Mouse (Mus musculus) kidney, embryonic 15.5 days (tissue): ENCODE measurements at regions not wholly inside any gene's neighbourhood (a gene's known extent, or its start where the extent isn't known, plus 50 kb on each side); places are given as distances from the start of the nearest gene placed in this dataset.
A peak's percentile ranks its signal among the peaks of the same experiment; 100 is the strongest.
"Not testable (repeated sequence)": the region's sequence is repeated elsewhere in the genome, so short reads cannot be mapped to it uniquely, and the experiment has no call there.

Experiments used
- ATAC-seq: fragments of 200-750 bp; cut with Nextera tagmentation; replicated peaks from 2 replicates; pipeline ENCODE4 v1.8.0; 2017; ENCODE audit warnings: moderate TSS enrichment; ENCODE audit not compliant: low FRiP score
- H3K27ac ChIP-seq: fragments of 300-500 bp; sonication (generic); 2 replicates; pipeline ENCODE4 v1.5.1; 2015; ENCODE audit warnings: mild to moderate bottlenecking, inconsistent platforms
- H3K27me3 ChIP-seq: fragments of 300-500 bp; sonication (generic); 2 replicates; pipeline ENCODE4 v1.6.1; 2015; ENCODE audit warnings: inconsistent platforms
- H3K36me3 ChIP-seq: fragments of 300-500 bp; sonication (generic); 2 replicates; pipeline ENCODE4 v1.6.1; 2015; ENCODE audit warnings: inconsistent platforms
- H3K4me1 ChIP-seq: fragments of 300-500 bp; sonication (generic); 2 replicates; pipeline ENCODE4 v1.6.1; 2015; ENCODE audit warnings: inconsistent platforms
- H3K4me2 ChIP-seq: fragments of 300-500 bp; sonication (generic); 2 replicates; pipeline ENCODE4 v1.6.1; 2015; ENCODE audit warnings: moderate library complexity, mild to moderate bottlenecking, inconsistent platforms
- H3K4me3 ChIP-seq: fragments of 300-500 bp; sonication (generic); replicated peaks from 2 replicates; pipeline ENCODE4 v1.5.1; 2015; ENCODE audit warnings: mild to moderate bottlenecking, inconsistent platforms
- H3K9ac ChIP-seq: fragments of 300-500 bp; sonication (generic); 2 replicates; pipeline ENCODE4 v1.6.1; 2015; ENCODE audit warnings: mild to moderate bottlenecking, inconsistent platforms
- H3K9me3 ChIP-seq: fragments of 300-500 bp; sonication (generic); replicated peaks from 2 replicates; pipeline ENCODE4 v1.6.1; 2016; ENCODE audit warnings: inconsistent platforms
- WGBS: fragments of 180-500 bp; shearing (Covaris S2); methylation state at CpG from one replicate; pipeline ENCODE4 v1.1.7; 2015; ENCODE audit warnings: mixed read lengths; 5-methylcytosine and 5-hydroxymethylcytosine counted together

- Histone ChIP-seq H3K27ac (no peak overlapping the region), H3K36me3 (no peaks in the 10 kb centered on the region), H3K9me3 (no peaks in the 10 kb centered on the region), H3K27me3 (no peaks in the 10 kb centered on the region), H3K4me2 (peak overlapping the region; percentile 30), H3K4me1 (peaks cover 30% of the 10 kb centered on the region), H3K9ac (no peak overlapping the region), H3K4me3 (no peak overlapping the region)
- WGBS: 34% methylated on average over 12 of the region's 12 CpGs
- no peak for ATAC-seq
Measured at GRCm38 (mm10) chr4:94361528-94362217, 194.7 kb upstream of the Gm10306 start.

DNA sequence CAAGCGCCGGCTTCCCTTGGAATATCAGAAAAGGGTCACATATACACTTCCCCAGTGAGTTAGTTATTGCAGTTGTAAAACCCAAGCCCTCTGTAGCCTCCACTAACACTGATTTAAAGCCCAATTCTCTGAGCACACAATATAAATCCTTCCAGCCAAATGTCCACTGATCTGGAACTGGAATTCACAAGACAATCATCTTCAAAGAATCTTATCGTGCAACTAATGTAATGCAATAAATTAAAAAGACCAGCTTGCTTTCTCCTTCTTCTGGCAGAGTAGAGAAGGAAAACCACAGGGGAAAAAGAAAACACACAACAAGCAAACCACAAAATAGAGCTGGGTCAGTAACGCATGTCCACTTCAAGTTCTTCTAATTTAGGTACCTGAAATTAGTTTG, 191.0 kb upstream of the Gm10306 start:
- ATAC-seq: peak; percentile 84

GRCm38 (mm10) chr4:94367174-94367573, 189.2 kb upstream of the Gm10306 start:
- H3K9me3 ChIP-seq: no peaks in the 10 kb centered on the region
- H3K36me3 ChIP-seq: no peaks in the 10 kb centered on the region
- 61% methylated on average over 3 of the region's 3 CpGs for WGBS
- H3K4me1 ChIP-seq: peaks cover 19% of the 10 kb centered on the region
- no peak overlapping the region for H3K9ac ChIP-seq
- H3K4me2 ChIP-seq: no peak overlapping the region
- ATAC-seq: no peak
- no peak overlapping the region for H3K4me3 ChIP-seq
- no peaks in the 10 kb centered on the region for H3K27me3 ChIP-seq
- no peak overlapping the region for H3K27ac ChIP-seq

More for the DNA sequence above, 191.0 kb upstream of the Gm10306 start:
- Histone ChIP-seq H3K36me3 (no peaks in the 10 kb centered on the region), H3K9me3 (no peaks in the 10 kb centered on the region), H3K4me1 (peaks cover 31% of the 10 kb centered on the region), H3K9ac (no peak overlapping the region), H3K4me3 (no peak overlapping the region), H3K27ac (0 out of 2 replicates have a peak overlapping the region, but pooled peaks have one; percentile 37), H3K4me2 (no peak overlapping the region), H3K27me3 (no peaks in the 10 kb centered on the region)
- WGBS: 10% methylated on average over 4 of the region's 4 CpGs

DNA sequence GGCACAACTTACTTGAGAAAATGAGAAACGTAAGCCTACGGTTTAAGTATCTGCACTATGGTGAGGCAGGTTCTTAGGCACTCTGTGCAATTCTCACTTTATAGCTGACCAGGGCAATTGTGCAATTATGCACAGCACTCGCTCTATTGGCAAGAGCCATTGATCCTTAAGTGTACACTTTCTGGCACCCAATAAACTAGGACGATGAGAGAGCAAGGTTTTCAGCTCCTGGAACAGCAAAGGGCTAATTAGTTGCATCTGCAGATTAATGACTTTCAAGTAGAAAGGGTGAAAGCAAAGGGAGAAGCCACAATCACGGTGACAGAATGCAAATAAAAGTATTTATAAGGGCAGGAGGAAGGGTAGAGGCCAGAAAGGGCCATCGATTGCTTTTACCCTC, 185.4 kb upstream of the Gm10306 start:
- Histone ChIP-seq H3K4me3 (no peak overlapping the region), H3K4me1 (peaks cover 7% of the 10 kb centered on the region; the same call in 1 of the 2 replicates), H3K27ac (no peak overlapping the region), H3K4me2 (no peak overlapping the region), H3K9ac (no peak overlapping the region), H3K9me3 (no peaks in the 10 kb centered on the region), H3K36me3 (no peaks in the 10 kb centered on the region), H3K27me3 (no peaks in the 10 kb centered on the region)
- ATAC-seq: no peak
- WGBS: 27% methylated on average over 6 of the region's 6 CpGs

- H3K27ac ChIP-seq: no peak overlapping the region
- WGBS: 84% methylated on average over 1 of the region's 1 CpGs
- H3K36me3 ChIP-seq: no peaks in the 10 kb centered on the region
- ATAC-seq: no peak
- H3K9ac ChIP-seq: no peak overlapping the region
- H3K9me3 ChIP-seq: no peaks in the 10 kb centered on the region
- H3K4me2 ChIP-seq: no peak overlapping the region
- H3K4me1 ChIP-seq: 0 out of 2 replicates have a peak, but pooled peaks cover 7% of the 10 kb centered on the region
- H3K4me3 ChIP-seq: no peak overlapping the region
- H3K27me3 ChIP-seq: no peaks in the 10 kb centered on the region
Measured at GRCm38 (mm10) chr4:94376256-94376655, 180.1 kb upstream of the Gm10306 start.

DNA sequence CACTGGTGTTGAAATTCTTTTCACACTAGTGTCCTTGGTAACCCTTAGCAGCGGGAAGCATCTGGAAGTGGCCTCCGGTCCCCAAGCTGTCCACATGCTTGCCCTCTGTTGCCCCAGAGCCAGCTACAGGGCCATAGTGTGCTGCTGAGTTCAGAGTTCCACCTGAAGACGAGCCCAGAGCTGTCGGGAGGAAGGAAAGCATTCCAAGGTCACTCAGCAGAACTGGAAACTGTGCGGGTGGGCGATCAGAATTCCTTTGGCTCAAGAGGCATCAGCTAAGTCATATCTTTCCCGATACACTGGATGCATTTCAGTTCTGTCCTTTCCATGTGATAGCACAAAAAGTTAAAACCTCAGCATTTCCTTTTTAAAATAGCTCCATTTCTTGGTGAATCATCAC, 170.6 kb upstream of the Gm10306 start:
- H3K9me3 ChIP-seq: no peaks in the 10 kb centered on the region
- WGBS: 40% methylated on average over 7 of the region's 7 CpGs
- no peak overlapping the region for H3K27ac ChIP-seq
- no peak overlapping the region for H3K4me3 ChIP-seq
- no peak overlapping the region for H3K4me2 ChIP-seq
- H3K27me3 ChIP-seq: no peaks in the 10 kb centered on the region
- ATAC-seq: no peak
- H3K4me1 ChIP-seq: 0 out of 2 replicates have a peak, but pooled peaks cover 4% of the 10 kb centered on the region
- H3K36me3 ChIP-seq: no peaks in the 10 kb centered on the region
- H3K9ac ChIP-seq: no peak overlapping the region

- Histone ChIP-seq H3K9me3 (no peaks in the 10 kb centered on the region), H3K4me3 (no peak overlapping the region)
- no peak for ATAC-seq
Measured at GRCm38 (mm10) chr4:94388317-94388716, 168.0 kb upstream of the Gm10306 start.

GRCm38 (mm10) chr4:94394462-94394861, 161.9 kb upstream of the Gm10306 start:
- 69% methylated on average over 2 of the region's 2 CpGs for WGBS
- no peak for ATAC-seq
- no peak overlapping the region for H3K4me3 ChIP-seq
- no peaks in the 10 kb centered on the region for H3K4me1 ChIP-seq
- H3K9me3 ChIP-seq: no peaks in the 10 kb centered on the region
- H3K36me3 ChIP-seq: no peaks in the 10 kb centered on the region
- H3K27ac ChIP-seq: no peak overlapping the region
- H3K9ac ChIP-seq: no peak overlapping the region
- H3K27me3 ChIP-seq: no peaks in the 10 kb centered on the region
- H3K4me2 ChIP-seq: no peak overlapping the region

More at GRCm38 (mm10) chr4:94388317-94388716, 168.0 kb upstream of the Gm10306 start:
- Histone ChIP-seq H3K9ac (no peak overlapping the region), H3K4me1 (0 out of 2 replicates have a peak, but pooled peaks cover 4% of the 10 kb centered on the region), H3K36me3 (no peaks in the 10 kb centered on the region), H3K27me3 (no peaks in the 10 kb centered on the region), H3K4me2 (no peak overlapping the region), H3K27ac (no peak overlapping the region)
- 58% methylated on average over 2 of the region's 2 CpGs for WGBS

GRCm38 (mm10) chr4:94397284-94397683, 159.1 kb upstream of the Gm10306 start:
- Histone ChIP-seq H3K4me3 (no peak overlapping the region), H3K9me3 (no peaks in the 10 kb centered on the region), H3K27ac (no peak overlapping the region), H3K4me1 (no peaks in the 10 kb centered on the region), H3K27me3 (no peaks in the 10 kb centered on the region), H3K4me2 (no peak overlapping the region), H3K36me3 (no peaks in the 10 kb centered on the region), H3K9ac (no peak overlapping the region)
- ATAC-seq: no peak
- 53% methylated on average over 2 of the region's 2 CpGs for WGBS

DNA sequence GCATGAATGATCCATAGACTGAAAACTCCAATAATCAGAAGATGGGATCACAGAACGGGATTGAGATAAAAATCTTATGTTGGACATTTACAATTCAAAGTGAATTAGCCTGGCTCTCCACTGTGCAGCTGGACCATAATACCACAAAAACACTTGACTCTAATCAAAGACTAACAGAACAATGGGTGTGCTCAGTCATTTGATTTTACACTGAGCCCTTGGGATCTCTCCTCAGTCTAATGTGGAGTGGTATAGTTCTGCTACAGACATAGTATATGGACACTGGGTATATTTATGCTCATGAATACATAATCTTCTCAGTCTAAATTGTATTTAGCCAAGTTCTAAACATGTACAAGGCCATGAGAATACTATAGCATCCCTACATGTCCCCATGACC, 149.4 kb upstream of the Gm10306 start:
- H3K4me3 ChIP-seq: no peak overlapping the region
- no peak overlapping the region for H3K4me2 ChIP-seq
- ATAC-seq: no peak
- no peaks in the 10 kb centered on the region for H3K27me3 ChIP-seq
- no peak overlapping the region for H3K9ac ChIP-seq
- H3K4me1 ChIP-seq: no peaks in the 10 kb centered on the region
- H3K27ac ChIP-seq: no peak overlapping the region
- no peaks in the 10 kb centered on the region for H3K36me3 ChIP-seq
- 69% methylated on average over 1 of the region's 1 CpGs for WGBS
- H3K9me3 ChIP-seq: no peaks in the 10 kb centered on the region

DNA sequence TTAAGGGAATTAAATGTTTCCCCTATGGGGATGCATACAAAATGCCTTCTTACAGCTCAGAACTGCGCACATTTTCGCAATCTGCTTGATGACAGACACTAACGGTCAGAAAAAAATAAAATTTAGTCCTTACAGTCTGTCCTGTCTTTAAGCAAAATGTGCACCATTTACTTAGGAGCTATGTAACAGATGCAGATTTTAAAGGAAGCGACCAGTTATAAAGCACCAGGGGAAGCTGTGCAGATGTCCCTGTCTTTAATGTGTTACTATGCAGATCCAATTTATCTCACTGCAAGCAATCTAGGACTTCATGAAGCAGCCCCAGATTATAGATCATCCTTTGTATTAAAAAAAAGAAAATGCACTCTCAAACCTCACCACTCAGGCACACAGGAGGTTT, 148.8 kb upstream of the Gm10306 start:
- no peaks in the 10 kb centered on the region for H3K27me3 ChIP-seq
- 86% methylated on average over 4 of the region's 4 CpGs for WGBS

DNA sequence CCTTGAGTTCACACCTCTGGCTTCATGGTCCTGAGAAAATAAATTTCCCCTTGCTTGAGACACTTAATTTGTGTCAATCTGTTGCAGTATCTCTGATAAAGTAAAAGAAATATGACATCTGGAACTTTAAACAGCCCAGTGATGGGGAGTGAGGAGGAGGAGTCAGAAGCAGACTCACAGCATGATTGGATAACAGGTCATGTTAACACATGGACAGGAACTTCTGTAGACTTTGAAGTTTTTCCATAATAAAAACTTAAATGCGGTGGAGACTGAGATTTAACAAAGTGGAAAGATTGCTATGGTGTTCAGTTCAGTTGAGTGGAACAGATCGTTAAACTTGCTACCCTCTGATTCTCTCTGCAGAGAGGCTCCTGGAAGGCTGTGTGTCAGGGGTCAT, 143.7 kb upstream of the Gm10306 start:
- Histone ChIP-seq H3K4me2 (no peak overlapping the region), H3K36me3 (no peaks in the 10 kb centered on the region), H3K4me3 (no peak overlapping the region), H3K9ac (no peak overlapping the region), H3K27me3 (no peaks in the 10 kb centered on the region), H3K27ac (no peak overlapping the region), H3K4me1 (no peaks in the 10 kb centered on the region), H3K9me3 (no peaks in the 10 kb centered on the region)
- 28% methylated on average over 2 of the region's 2 CpGs for WGBS
- ATAC-seq: peak; percentile 72; the same call in 1 of the 2 replicates

More for the DNA sequence above, 148.8 kb upstream of the Gm10306 start:
- Histone ChIP-seq H3K4me3 (no peak overlapping the region), H3K36me3 (no peaks in the 10 kb centered on the region), H3K4me2 (no peak overlapping the region), H3K9ac (no peak overlapping the region), H3K27ac (no peak overlapping the region), H3K9me3 (no peaks in the 10 kb centered on the region), H3K4me1 (no peaks in the 10 kb centered on the region)
- no peak for ATAC-seq

DNA sequence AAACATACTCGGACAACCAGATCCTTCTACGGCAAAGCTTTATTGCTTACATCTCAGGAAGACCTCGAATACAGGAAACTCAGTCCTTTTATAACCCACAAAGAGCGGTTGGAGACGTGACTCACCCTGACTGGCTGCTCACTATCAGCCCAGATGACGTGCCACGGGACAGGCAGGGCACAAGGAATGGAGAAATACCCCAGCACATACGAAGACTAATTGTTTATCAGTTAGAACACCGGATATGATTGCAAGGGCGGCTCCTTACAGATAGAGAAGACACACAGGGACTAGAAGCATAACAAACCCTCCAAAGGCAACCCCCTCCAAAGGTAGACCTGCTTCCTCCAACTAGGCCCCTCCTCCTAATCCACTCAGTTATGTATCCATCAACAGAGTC, 130.8 kb upstream of the Gm10306 start:
- 78% methylated on average over 10 of the region's 10 CpGs for WGBS
- not testable (repeated sequence) for H3K4me3 ChIP-seq, H3K9ac ChIP-seq, H3K4me2 ChIP-seq, H3K9me3 ChIP-seq, H3K27me3 ChIP-seq, H3K36me3 ChIP-seq, H3K27ac ChIP-seq, H3K4me1 ChIP-seq, ATAC-seq
